Mouse (Mus musculus): ENCODE measurements around the gene Atxn7l3b. TPM values are rescaled to one million over a fixed set of nuclear protein-coding genes. Genes with fewer than 3 reads are reported as not detected.

The Atxn7l3b gene
- 51.7 TPM for total RNA-seq (2023)

DNA sequence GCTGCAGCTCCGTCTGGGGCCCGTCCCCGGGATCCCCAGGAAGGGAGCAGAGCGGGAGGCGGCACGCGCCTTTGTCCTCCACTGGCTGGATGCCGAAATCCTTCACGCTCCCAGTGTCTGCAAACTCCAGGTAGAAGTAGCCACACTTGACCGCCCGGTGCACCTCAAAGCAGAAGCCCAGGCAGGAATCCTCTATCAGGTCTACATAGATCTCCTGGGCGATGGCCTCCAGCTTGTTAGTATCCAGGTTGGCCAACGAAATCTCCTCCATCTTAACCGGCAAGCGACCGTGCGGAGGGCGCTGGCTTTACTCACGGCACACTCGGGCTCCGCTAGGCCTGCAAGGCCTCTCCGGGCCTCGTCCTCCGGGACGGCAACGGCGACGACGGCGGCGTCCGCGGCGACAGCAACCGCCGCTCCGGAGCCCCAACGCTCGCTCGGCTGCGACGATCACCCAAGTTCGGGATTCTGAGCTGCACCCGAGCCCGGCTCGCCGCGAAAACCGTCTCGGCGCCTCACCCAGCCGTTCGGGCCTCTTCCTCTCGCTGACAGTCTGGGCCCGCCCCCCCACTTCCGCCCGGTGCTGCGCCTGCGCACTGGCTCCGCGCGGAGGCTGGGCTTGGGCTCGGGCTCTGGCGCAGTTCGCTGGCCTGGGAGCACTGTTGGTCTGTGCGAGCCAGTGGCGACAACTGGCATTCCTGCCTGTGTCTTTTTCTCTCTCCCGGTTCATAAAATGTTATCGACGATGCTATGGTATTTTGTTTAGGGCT is at the start of gene Atxn7l3b:
Gene Atxn7l3b, minus strand, starts transcription at position 550 of the 770 bp plus-strand sequence.

